Mouse (Mus musculus) liver, postnatal 0 days (tissue): ENCODE measurements around the gene Galt.
A peak's percentile ranks its signal among the peaks of the same experiment; 100 is the strongest.

Experiments
- CTCF ChIP-seq: sonication (generic); IDR thresholded peaks from 2 replicates; pipeline ENCODE4 v1.5.1; 2016; ENCODE audit warnings: antibody characterized with exemption, low read depth
- EP300 ChIP-seq: IDR thresholded peaks from 2 replicates; pipeline ENCODE4 v1.6.1; 2016; ENCODE audit warnings: antibody characterized with exemption, low read depth, mild to moderate bottlenecking

- no peak for TF ChIP-seq CTCF
- peak; percentile 30; the same call in 1 of the 2 replicates for TF ChIP-seq EP300
Observed at GRCm38 (mm10) chr4:41745021-41745420, 10.0 kb upstream of the Galt start.
